Mouse (Mus musculus): ENCODE measurements at regions not wholly inside any gene's neighbourhood (a gene's known extent, or its start where the extent isn't known, plus 50 kb on each side); places are given as distances from the start of the nearest gene placed in this dataset.
"Not testable (repeated sequence)": the region's sequence is repeated elsewhere in the genome, so short reads cannot be mapped to it uniquely, and the experiment has no call there.

GRCm38 (mm10) chr13:11030874-11031273 lies 670.2 kb upstream of the Chrm3 start:
- DNase-seq (ENCODE audit: low spot score in 2 of 2), result not testable (repeated sequence)

- no peak for DNase-seq (ENCODE audit: low spot score in 2 of 2)
These were observed 669.7 kb upstream of the Chrm3 start for GRCm38 (mm10) chr13:11030381-11030780.

- DNase-seq (ENCODE audit: low spot score in 2 of 2), result peak; percentile 3 to 5
These were observed 665.3 kb upstream of the Chrm3 start for GRCm38 (mm10) chr13:11025918-11026317.

GRCm38 (mm10) chr13:11024441-11024840 lies 663.8 kb upstream of the Chrm3 start:
- no peak for DNase-seq (ENCODE audit: low spot score in 2 of 2)

- no peak for DNase-seq (ENCODE audit: low spot score in 2 of 2)
These were observed 656.9 kb upstream of the Chrm3 start for GRCm38 (mm10) chr13:11017584-11017983.

GRCm38 (mm10) chr13:11005374-11005773 lies 644.7 kb upstream of the Chrm3 start:
- DNase-seq (ENCODE audit: low spot score in 2 of 2), result no peak

GRCm38 (mm10) chr13:10991151-10991550 lies 630.5 kb upstream of the Chrm3 start:
- DNase-seq (ENCODE audit: low spot score in 2 of 2), result no peak

GRCm38 (mm10) chr13:10990503-10991025 lies 629.9 kb upstream of the Chrm3 start:
- DNase-seq (ENCODE audit: low spot score in 2 of 2), result no peak

- DNase-seq (ENCODE audit: low spot score in 2 of 2), result no peak
These were observed 628.6 kb upstream of the Chrm3 start for GRCm38 (mm10) chr13:10989095-10989814.

- no peak for DNase-seq (ENCODE audit: low spot score in 2 of 2)
These were observed 623.1 kb upstream of the Chrm3 start for GRCm38 (mm10) chr13:10983736-10984135.

- no peak for DNase-seq (ENCODE audit: low spot score in 2 of 2)
These were observed 621.9 kb upstream of the Chrm3 start for GRCm38 (mm10) chr13:10982543-10982942.

GRCm38 (mm10) chr13:10971932-10972331 lies 611.3 kb upstream of the Chrm3 start:
- no peak for DNase-seq (ENCODE audit: low spot score in 2 of 2)

- no peak for DNase-seq (ENCODE audit: low spot score in 2 of 2)
These were observed 610.1 kb upstream of the Chrm3 start for GRCm38 (mm10) chr13:10970721-10971120.

- DNase-seq (ENCODE audit: low spot score in 2 of 2), result no peak
These were observed 592.3 kb upstream of the Chrm3 start for GRCm38 (mm10) chr13:10952923-10953322.

- DNase-seq (ENCODE audit: low spot score in 2 of 2), result not testable (repeated sequence)
These were observed 590.0 kb upstream of the Chrm3 start for GRCm38 (mm10) chr13:10950658-10951057.

- DNase-seq (ENCODE audit: low spot score in 2 of 2), result no peak
These were observed 586.8 kb upstream of the Chrm3 start for GRCm38 (mm10) chr13:10947398-10947797.

GRCm38 (mm10) chr13:10943877-10944276 lies 583.2 kb upstream of the Chrm3 start:
- no peak for DNase-seq (ENCODE audit: low spot score in 2 of 2)

GRCm38 (mm10) chr13:10942031-10942655 lies 581.5 kb upstream of the Chrm3 start:
- peak; percentile 9 to 36 for DNase-seq (ENCODE audit: low spot score in 2 of 2)

GRCm38 (mm10) chr13:10938233-10938632 lies 577.6 kb upstream of the Chrm3 start:
- no peak for DNase-seq (ENCODE audit: low spot score in 2 of 2)

- no peak for DNase-seq (ENCODE audit: low spot score in 2 of 2)
These were observed 570.1 kb upstream of the Chrm3 start for GRCm38 (mm10) chr13:10930741-10931140.

- DNase-seq (ENCODE audit: low spot score in 2 of 2), result no peak
These were observed 553.7 kb upstream of the Chrm3 start for GRCm38 (mm10) chr13:10914377-10914776.

- DNase-seq (ENCODE audit: low spot score in 2 of 2), result no peak
These were observed 548.6 kb upstream of the Chrm3 start for GRCm38 (mm10) chr13:10909122-10909751.

GRCm38 (mm10) chr13:10867864-10868263 lies 507.2 kb upstream of the Chrm3 start:
- DNase-seq (ENCODE audit: low spot score in 2 of 2), result peak; percentile 23 to 31

All from right cerebral cortex, adult 2 months (tissue).